Comparison of ENCODE assay signal across 23 mouse cellular contexts in genomic region chr11:62830387-62830786, GRCm38 (mm10). TPM values are rescaled to one million over a fixed set of nuclear protein-coding genes. Genes with fewer than 3 reads are reported as not detected.
DNase-seq lines count a peak whose midpoint lies in the region; ATAC-seq and TF ChIP-seq lines count a peak whose summit lies in the region.
"Had no signal": no experiment of that assay in that cellular context is flagged by ENCODE, and none has a peak within 500 bp of the region (broad histone marks: within the 10 kb centered on the region; RNA-seq: fewer than 3 reads in every experiment).

No protein-coding gene starts in this region.

- no peak for DNase-seq in limb, embryonic 10.5 days (ENCODE audit: low spot score)
- no peak for DNase-seq in CH12.LX (ENCODE audit: extremely low read depth)
- no peak for DNase-seq in MEL (ENCODE audit: low read depth, low spot score)
- no peak for DNase-seq in kidney, postnatal 4 days
- DNase-seq in spleen, postnatal 4 days (ENCODE audit: low spot score in 2 of 2), result no peak
- DNase-seq: adrenal gland, adult 2 months; adrenal gland, adult 8-10 months; adrenal gland, postnatal 10 days; adrenal gland, postnatal 14 days; adrenal gland, postnatal 25 days; adrenal gland, postnatal 36 days; B cell, adult 2 months; cerebellum, adult 11 months; cerebellum, adult 11-12 months; cerebellum, adult 18-20 months; cerebellum, adult 2 months; cerebellum, adult 8-10 months had no signal

- no peaks in the 10 kb centered on the region for H3K79me2 ChIP-seq in CH12.LX (replicated peaks; ENCODE audit: control insufficient read depth, extremely low read depth, insufficient read depth, poor library complexity, severe bottlenecking)
- no peaks in the 10 kb centered on the region for H3K79me2 ChIP-seq in MEL (ENCODE audit: control insufficient read depth, insufficient read depth, low read length, poor library complexity)

- H3K4me1 ChIP-seq in limb, embryonic 12.5 days (replicated peaks), result peaks cover 11% of the 10 kb centered on the region
- peaks cover 14% of the 10 kb centered on the region for H3K4me1 ChIP-seq in limb, embryonic 10.5 days
- no peaks in the 10 kb centered on the region; a peak in 1 of 4 replicates for H3K4me1 ChIP-seq in CH12.LX (ENCODE audit: control insufficient read depth in 1 of 2, insufficient read depth in 2 of 2)
- H3K4me1 ChIP-seq in MEL (ENCODE audit: control insufficient read depth in 1 of 2, insufficient read depth in 2 of 2, low read length in 2 of 2), result no peaks in the 10 kb centered on the region

- H3K27me3 ChIP-seq in limb, embryonic 12.5 days, result no peaks in the 10 kb centered on the region
- H3K27me3 ChIP-seq in limb, embryonic 10.5 days (ENCODE audit: low read depth, poor library complexity, severe bottlenecking), result no peaks in the 10 kb centered on the region
- H3K27me3 ChIP-seq in CH12.LX (replicated peaks) (no peaks in the 10 kb centered on the region), MEL (ENCODE audit: control insufficient read depth in 1 of 2, insufficient read depth in 2 of 2, low read length in 2 of 2) (no peaks in the 10 kb centered on the region)
- H3K27me3 ChIP-seq: Patski had no signal

- no peak for ATAC-seq in limb, embryonic 12.5 days (ENCODE audit: insufficient number of reproducible peaks, insufficient read depth, low FRiP score, low TSS enrichment, low read depth)
- ATAC-seq: activated CD4-positive, CD25-positive, alpha-beta regulatory T cell, adult 4 months; CD4-positive, CD25-positive, alpha-beta regulatory T cell, adult 4 months; Patski had no signal

- TF ChIP-seq EP300 in CH12.LX (IDR thresholded peaks at IDR 0.05; ENCODE audit: low read length), result no peak
- no peak for TF ChIP-seq EP300 in MEL (IDR thresholded peaks at IDR 0.05; ENCODE audit: low read depth in 1 of 2, low read length in 2 of 2)

- TF ChIP-seq POLR2A in CH12.LX (IDR thresholded peaks at IDR 0.05; ENCODE audit: low read depth, low read length) (no peak), MEL (IDR thresholded peaks at IDR 0.05; ENCODE audit: control insufficient read depth in 1 of 2, insufficient read depth in 1 of 2, low read depth in 1 of 2, low read length in 2 of 2, poor library complexity in 1 of 2) (no peak)

- H3K27ac ChIP-seq in limb, embryonic 12.5 days, result no peak overlapping the region
- H3K27ac ChIP-seq in limb, embryonic 10.5 days, result no peak overlapping the region
- H3K27ac ChIP-seq in CH12.LX (ENCODE audit: insufficient read depth, low read depth) (no peak overlapping the region), MEL (ENCODE audit: control insufficient read depth, low read depth, low read length) (no peak overlapping the region)

- WGBS in limb, embryonic 12.5 days, result 84% methylated on average over 2 of the region's 2 CpGs
- 79% methylated on average over 2 of the region's 2 CpGs for WGBS in limb, embryonic 10.5 days

- TF ChIP-seq CTCF in CH12.LX (conservative IDR thresholded peaks at IDR 0.05 in 1 of 2, IDR thresholded peaks at IDR 0.05 in 1 of 2; ENCODE audit: low read depth in 2 of 2, low read length in 2 of 2) (no peak), MEL (IDR thresholded peaks at IDR 0.05 in 2 of 3, conservative IDR thresholded peaks at IDR 0.05 in 1 of 3; ENCODE audit: control insufficient read depth in 1 of 3, insufficient read depth in 1 of 3, low read depth in 2 of 3, low read length in 3 of 3, poor library complexity in 1 of 3, severe bottlenecking in 1 of 3) (no peak)

- in situ Hi-C loops in CH12.LX (cut with MboI; ENCODE audit: low pct_ligation_motif_present, low pct_unique_long_range_greater_than_20kb, low sequenced_read_pairs), result no loop called here

- H3K9me3 ChIP-seq in limb, embryonic 12.5 days, result no peaks in the 10 kb centered on the region
- H3K9me3 ChIP-seq in limb, embryonic 10.5 days (replicated peaks), result no peaks in the 10 kb centered on the region
- H3K9me3 ChIP-seq in CH12.LX (replicated peaks; ENCODE audit: low read length), result no peaks in the 10 kb centered on the region
- no peaks in the 10 kb centered on the region for H3K9me3 ChIP-seq in MEL (replicated peaks; ENCODE audit: insufficient read depth, low read length)
- H3K9me3 ChIP-seq: G1E had no signal

- no peak overlapping the region for H3K4me2 ChIP-seq in limb, embryonic 12.5 days
- no peak overlapping the region for H3K4me2 ChIP-seq in CH12.LX (ENCODE audit: insufficient read depth, low read depth, poor library complexity, severe bottlenecking)

- dilution Hi-C loops in CH12.LX (cut with MboI; ENCODE audit: extremely low pct_ligation_motif_present, extremely low pct_unique_long_range_greater_than_20kb, low sequenced_read_pairs), result no loop called here

- H3K4me3 ChIP-seq in limb, embryonic 12.5 days (replicated peaks), result no peak overlapping the region
- H3K4me3 ChIP-seq in limb, embryonic 10.5 days, result no peak overlapping the region
- no peak overlapping the region for H3K4me3 ChIP-seq in CH12.LX (replicated peaks in 1 of 3; ENCODE audit: low read depth in 2 of 3, low read length in 2 of 3, poor library complexity in 1 of 3)
- H3K4me3 ChIP-seq in MEL (ENCODE audit: control insufficient read depth in 1 of 2, insufficient read depth in 1 of 2, low read depth in 2 of 2, low read length in 2 of 2), result no peak overlapping the region

- TF ChIP-seq RAD21 in CH12.LX (IDR thresholded peaks at IDR 0.05; ENCODE audit: low read depth, low read length) (no peak), MEL (IDR thresholded peaks at IDR 0.05; ENCODE audit: low read depth, low read length) (no peak)

- 0 out of 2 replicates have a peak overlapping the region, but pooled peaks have one; percentile 3 for H3K9ac ChIP-seq in limb, embryonic 12.5 days (replicated peaks)
- H3K9ac ChIP-seq in CH12.LX (ENCODE audit: insufficient read depth, low read depth) (no peak overlapping the region), MEL (ENCODE audit: control insufficient read depth, low read depth, low read length, poor library complexity, severe bottlenecking) (no peak overlapping the region)

- no peaks in the 10 kb centered on the region for H3K36me3 ChIP-seq in limb, embryonic 12.5 days
- no peaks in the 10 kb centered on the region for H3K36me3 ChIP-seq in limb, embryonic 10.5 days
- no peaks in the 10 kb centered on the region for H3K36me3 ChIP-seq in CH12.LX (replicated peaks in 1 of 2; ENCODE audit: control insufficient read depth in 1 of 2, insufficient read depth in 1 of 2, low read length in 1 of 2)
- H3K36me3 ChIP-seq in MEL (ENCODE audit: control insufficient read depth in 1 of 2, insufficient read depth in 2 of 2, low read length in 2 of 2), result no peaks in the 10 kb centered on the region

TF ChIP-seq in CH12.LX, 34 proteins besides CTCF, POLR2A, EP300 and RAD21:
- TF ChIP-seq MYC (IDR thresholded peaks at IDR 0.05; ENCODE audit: low read depth, low read length) (no peak), ZKSCAN1 (IDR thresholded peaks at IDR 0.05; ENCODE audit: borderline replicate concordance, low read depth, low read length) (peak; percentile 34; the same call in 1 of the 2 replicates), KAT2A (IDR thresholded peaks at IDR 0.05; ENCODE audit: insufficient replicate concordance, low read length) (no peak)

TF ChIP-seq in MEL, 35 proteins besides CTCF, POLR2A, EP300 and RAD21:
- TF ChIP-seq ZKSCAN1 (IDR thresholded peaks at IDR 0.05; ENCODE audit: low read depth, low read length), result peak; percentile 91
- TF ChIP-seq TAL1 (IDR thresholded peaks at IDR 0.05; ENCODE audit: low read length), result no peak

RNA-seq across cellular contexts. Expression of gene Trim16, which starts 10.4 kb away (rescaled TPM):
- 8.3 and 10.1 TPM in 2 replicates for polyA plus RNA-seq in limb, embryonic 12.5 days (2016; fragmentation: Nextera tagmentation; extraction: Ambion mirVana)
- polyA plus RNA-seq in limb, embryonic 10.5 days (2016; fragmentation: Nextera tagmentation; extraction: Ambion mirVana), result 2.9 and 3.3 TPM in 2 replicates
- total RNA-seq in CH12.LX (2012; rRNA removed), result not detected in 2 replicates
- not detected in 2 replicates for total RNA-seq in CH12.LX (2014; rRNA removed)
- 0.12 TPM in 1 of 2 replicates, not detected in the other for polyA plus RNA-seq in CH12.LX (2012; ENCODE audit: insufficient read length, low read depth)
- total RNA-seq in MEL (2012; rRNA removed), result 3.1 and 5.9 TPM in 2 replicates
- 1 to 10 TPM in 1 of 2 experiments, not detected in 1; 5.5 TPM for polyA plus RNA-seq in MEL (2012; ENCODE audit: insufficient read depth in 1 of 2, insufficient read length in 2 of 2, low read depth in 1 of 2, low replicate concordance in 2 of 2, missing spikeins in 1 of 2)
- polyA plus RNA-seq: G1E had no signal

RNA-seq across cellular contexts. Expression of gene Fbxw10, which starts 16.5 kb away (rescaled TPM):
- polyA plus RNA-seq in limb, embryonic 12.5 days (2016; fragmentation: Nextera tagmentation; extraction: Ambion mirVana), result 0.59 and 0.73 TPM in 2 replicates
- polyA plus RNA-seq in limb, embryonic 10.5 days (2016; fragmentation: Nextera tagmentation; extraction: Ambion mirVana), result 0.31 and 0.84 TPM in 2 replicates
- total RNA-seq in CH12.LX (2012; rRNA removed) (0.50 and 0.59 TPM in 2 replicates), CH12.LX (2014; rRNA removed) (0.78 and 0.88 TPM in 2 replicates), MEL (2012; rRNA removed) (not detected in 2 replicates)
- polyA plus RNA-seq in CH12.LX (2012; ENCODE audit: insufficient read length, low read depth) (0.87 and 1.4 TPM in 2 replicates), MEL (2012; ENCODE audit: insufficient read depth in 1 of 2, insufficient read length in 2 of 2, low read depth in 1 of 2, low replicate concordance in 2 of 2, missing spikeins in 1 of 2) (not detected)
- polyA plus RNA-seq: adrenal gland, adult 2 months; G1E had no signal

RNA-seq across cellular contexts. Expression of gene Zfp286, which starts 41.1 kb away (rescaled TPM):
- 37.5 and 42.7 TPM in 2 replicates for polyA plus RNA-seq in limb, embryonic 12.5 days (2016; fragmentation: Nextera tagmentation; extraction: Ambion mirVana)
- 22.4 and 29.8 TPM in 2 replicates for polyA plus RNA-seq in limb, embryonic 10.5 days (2016; fragmentation: Nextera tagmentation; extraction: Ambion mirVana)
- total RNA-seq in CH12.LX (2012; rRNA removed) (not detected in 2 replicates), CH12.LX (2014; rRNA removed) (not detected in 2 replicates), MEL (2012; rRNA removed) (not detected in 2 replicates)
- polyA plus RNA-seq in CH12.LX (2012; ENCODE audit: insufficient read length, low read depth) (not detected in 2 replicates), MEL (2012; ENCODE audit: insufficient read depth in 1 of 2, insufficient read length in 2 of 2, low read depth in 1 of 2, low replicate concordance in 2 of 2, missing spikeins in 1 of 2) (not detected)
- polyA plus RNA-seq: C2C12, G1E had no signal

RNA-seq across cellular contexts. Expression of gene Tvp23b, which starts 48.9 kb away (rescaled TPM):
- polyA plus RNA-seq in limb, embryonic 12.5 days (2016; fragmentation: Nextera tagmentation; extraction: Ambion mirVana), result 45.0 and 46.0 TPM in 2 replicates
- 37.9 and 43.4 TPM in 2 replicates for polyA plus RNA-seq in limb, embryonic 10.5 days (2016; fragmentation: Nextera tagmentation; extraction: Ambion mirVana)
- total RNA-seq in CH12.LX (2012; rRNA removed) (57.7 and 62.2 TPM in 2 replicates), CH12.LX (2014; rRNA removed) (68.7 and 71.2 TPM in 2 replicates), MEL (2012; rRNA removed) (32.1 and 40.0 TPM in 2 replicates)
- polyA plus RNA-seq in CH12.LX (2012; ENCODE audit: insufficient read length, low read depth) (39.6 and 40.9 TPM in 2 replicates), MEL (2012; ENCODE audit: insufficient read depth in 1 of 2, insufficient read length in 2 of 2, low read depth in 1 of 2, low replicate concordance in 2 of 2, missing spikeins in 1 of 2) (10 to 100 TPM in 1 of 2 experiments, not detected in 1; 24.3 TPM)

Comparison
In these comparisons a context has a peak if more than half of its experiments do, and no peak if none do; other contexts are left out.
1. RNA of gene Zfp286, which starts 41.1 kb away (polyA plus RNA-seq): 37.5 to 42.7 TPM in limb, embryonic 12.5 days and 22.4 to 29.8 TPM in limb, embryonic 10.5 days; not detected in CH12.LX and not detected in MEL; every median in the first group is over 10 times any median in the second.